Mouse (Mus musculus) megakaryocyte, embryonic 14.5 days (primary cell): ENCODE measurements around the gene Fgb.

ENCODE experiments used
- FLI1 ChIP-seq: IDR thresholded peaks from 2 replicates; pipeline ENCODE4 v1.6.1; 2012; ENCODE audit warnings: low read length, inconsistent platforms, mixed read lengths
- GATA1 ChIP-seq: IDR thresholded peaks from 3 replicates; pipeline ENCODE4 v1.6.1; 2012; ENCODE audit warnings: mixed read lengths, low read length, inconsistent platforms, borderline replicate concordance

- TF ChIP-seq GATA1 (no peak), FLI1 (no peak)
These were observed 47.5 kb downstream of the Fgb start for GRCm38 (mm10) chr3:83002191-83002590.
